In genomic region chr1:75290582-75290981, GRCm38 (mm10) we compare ENCODE assay signal across 10 mouse cellular contexts. TPM values are rescaled to one million over a fixed set of nuclear protein-coding genes. Genes with fewer than 3 reads are reported as not detected.
DNase-seq lines count a peak whose midpoint lies in the region; ATAC-seq and TF ChIP-seq lines count a peak whose summit lies in the region.
"Had no signal": no experiment of that assay in that cellular context is flagged by ENCODE, and none has a peak within 500 bp of the region (broad histone marks: within the 10 kb centered on the region; RNA-seq: fewer than 3 reads in every experiment).

No protein-coding gene starts in this region.

- no peaks in the 10 kb centered on the region for H3K27me3 ChIP-seq in kidney, embryonic 16.5 days (ENCODE audit: insufficient read depth, low read length)
- no peaks in the 10 kb centered on the region for H3K27me3 ChIP-seq in hindbrain, postnatal 0 days (ENCODE audit: insufficient read depth, low read length)
- H3K27me3 ChIP-seq in neural tube, embryonic 15.5 days (replicated peaks): no peaks in the 10 kb centered on the region
- H3K27me3 ChIP-seq: embryonic facial prominence, embryonic 13.5 days had no signal

- intact Hi-C loops in gastrocnemius, postnatal 14 days (cut with DNase I; ENCODE audit: low total_unique reads): no loop called here

- peak; percentile 69 for TF ChIP-seq CTCF in hindbrain, postnatal 0 days (IDR thresholded peaks at IDR 0.05; ENCODE audit: low read depth)

- no peak overlapping the region for H3K27ac ChIP-seq in kidney, embryonic 16.5 days (ENCODE audit: low read length)
- peak overlapping the region; percentile 70 for H3K27ac ChIP-seq in hindbrain, postnatal 0 days
- H3K27ac ChIP-seq in neural tube, embryonic 15.5 days (replicated peaks): peak overlapping the region; percentile 89
- H3K27ac ChIP-seq: embryonic facial prominence, embryonic 13.5 days had no signal

- H3K36me3 ChIP-seq in kidney, embryonic 16.5 days (ENCODE audit: insufficient read depth, low read length): no peaks in the 10 kb centered on the region
- H3K36me3 ChIP-seq in hindbrain, postnatal 0 days (ENCODE audit: insufficient read depth, low read length): no peaks in the 10 kb centered on the region
- no peaks in the 10 kb centered on the region for H3K36me3 ChIP-seq in neural tube, embryonic 15.5 days
- H3K36me3 ChIP-seq: embryonic facial prominence, embryonic 13.5 days had no signal

- no peak overlapping the region for H3K4me3 ChIP-seq in kidney, embryonic 16.5 days (ENCODE audit: low read length)
- H3K4me3 ChIP-seq in hindbrain, postnatal 0 days (ENCODE audit: low read length): no peak overlapping the region
- H3K4me3 ChIP-seq in neural tube, embryonic 15.5 days (replicated peaks): no peak overlapping the region
- H3K4me3 ChIP-seq: embryonic facial prominence, embryonic 13.5 days had no signal

- no peak overlapping the region for H3K9ac ChIP-seq in kidney, embryonic 16.5 days (replicated peaks; ENCODE audit: low read length)
- no peak overlapping the region for H3K9ac ChIP-seq in hindbrain, postnatal 0 days (replicated peaks; ENCODE audit: low read length)
- H3K9ac ChIP-seq in neural tube, embryonic 15.5 days (replicated peaks): no peak overlapping the region
- H3K9ac ChIP-seq: embryonic facial prominence, embryonic 13.5 days had no signal

- no peaks in the 10 kb centered on the region; the same call in 1 of the 2 replicates for H3K4me1 ChIP-seq in kidney, embryonic 16.5 days (ENCODE audit: insufficient read depth, low read length)
- 0 out of 2 replicates have a peak, but pooled peaks cover 11% of the 10 kb centered on the region for H3K4me1 ChIP-seq in hindbrain, postnatal 0 days (ENCODE audit: insufficient read depth, low read length)
- H3K4me1 ChIP-seq in neural tube, embryonic 15.5 days: peaks cover 32% of the 10 kb centered on the region

- no peaks in the 10 kb centered on the region for H3K9me3 ChIP-seq in kidney, embryonic 16.5 days (ENCODE audit: low read length)
- H3K9me3 ChIP-seq in hindbrain, postnatal 0 days (ENCODE audit: low read length): no peaks in the 10 kb centered on the region
- no peaks in the 10 kb centered on the region for H3K9me3 ChIP-seq in neural tube, embryonic 15.5 days (replicated peaks)
- H3K9me3 ChIP-seq: embryonic facial prominence, embryonic 13.5 days had no signal

- H3K4me2 ChIP-seq in kidney, embryonic 16.5 days (replicated peaks; ENCODE audit: low read depth, low read length): no peak overlapping the region
- no peak overlapping the region for H3K4me2 ChIP-seq in hindbrain, postnatal 0 days (ENCODE audit: low read depth, low read length)
- H3K4me2 ChIP-seq in neural tube, embryonic 15.5 days: no peak overlapping the region
- H3K4me2 ChIP-seq: embryonic facial prominence, embryonic 13.5 days had no signal

- DNase-seq in kidney, postnatal 14 days: peak; percentile 37
- peak; percentile 80 for DNase-seq in MN1 (ENCODE audit: low spot score)
- DNase-seq in cerebellum, adult 9-11 months: peak; percentile 54
- DNase-seq in hindbrain, postnatal 0 days (ENCODE audit: low spot score): peak; percentile 82
- no peak for DNase-seq in testis, postnatal 14 days (ENCODE audit: low spot score)
- no peak for DNase-seq in gastrocnemius, postnatal 14 days

- ATAC-seq in kidney, embryonic 16.5 days (ENCODE audit: low FRiP score, low TSS enrichment): no peak
- ATAC-seq in hindbrain, postnatal 0 days: peak; percentile 28
- peak; percentile 36 for ATAC-seq in neural tube, embryonic 15.5 days (ENCODE audit: low FRiP score)

RNA-seq across cellular contexts. Expression of gene Resp18, which starts 12.4 kb away (rescaled TPM):
- polyA plus RNA-seq in kidney, embryonic 16.5 days (2015; fragmentation: Nextera tagmentation; extraction: Ambion mirVana): 1.0 and 3.0 TPM in 2 replicates
- 257 and 298 TPM in 2 replicates for total RNA-seq in hindbrain, postnatal 0 days (2014; rRNA removed)
- 394 and 396 TPM in 2 replicates for polyA plus RNA-seq in hindbrain, postnatal 0 days (2015; fragmentation: Nextera tagmentation; extraction: Ambion mirVana)
- polyA plus RNA-seq in neural tube, embryonic 15.5 days (2015; fragmentation: Nextera tagmentation; extraction: Ambion mirVana): 241 and 302 TPM in 2 replicates
- total RNA-seq in gastrocnemius, postnatal 14 days (2021): not detected

RNA-seq across cellular contexts. Expression of gene Ptprn, which starts 26.3 kb away (rescaled TPM):
- polyA plus RNA-seq in kidney, embryonic 16.5 days (2015; fragmentation: Nextera tagmentation; extraction: Ambion mirVana): 0.54 and 0.87 TPM in 2 replicates
- 120 and 132 TPM in 2 replicates for total RNA-seq in hindbrain, postnatal 0 days (2014; rRNA removed)
- polyA plus RNA-seq in hindbrain, postnatal 0 days (2015; fragmentation: Nextera tagmentation; extraction: Ambion mirVana): 46.0 and 48.3 TPM in 2 replicates
- 25.6 and 32.4 TPM in 2 replicates for polyA plus RNA-seq in neural tube, embryonic 15.5 days (2015; fragmentation: Nextera tagmentation; extraction: Ambion mirVana)
- total RNA-seq in gastrocnemius, postnatal 14 days (2021): under 1 TPM; 0.08 to 0.13 TPM

RNA-seq across cellular contexts. Expression of gene Dnpep, which starts 27.2 kb away (rescaled TPM):
- 168 and 184 TPM in 2 replicates for polyA plus RNA-seq in kidney, embryonic 16.5 days (2015; fragmentation: Nextera tagmentation; extraction: Ambion mirVana)
- total RNA-seq in hindbrain, postnatal 0 days (2014; rRNA removed): 143 and 175 TPM in 2 replicates
- 120 and 131 TPM in 2 replicates for polyA plus RNA-seq in hindbrain, postnatal 0 days (2015; fragmentation: Nextera tagmentation; extraction: Ambion mirVana)
- polyA plus RNA-seq in neural tube, embryonic 15.5 days (2015; fragmentation: Nextera tagmentation; extraction: Ambion mirVana): 145 and 154 TPM in 2 replicates
- 10 to 100 TPM; 52.7 to 54.6 TPM for total RNA-seq in gastrocnemius, postnatal 14 days (2021)

RNA-seq across cellular contexts. Expression of gene Dnajb2, which starts 54.4 kb away (rescaled TPM):
- polyA plus RNA-seq in kidney, embryonic 16.5 days (2015; fragmentation: Nextera tagmentation; extraction: Ambion mirVana): 41.3 and 45.7 TPM in 2 replicates
- 33.3 and 48.0 TPM in 2 replicates for total RNA-seq in hindbrain, postnatal 0 days (2014; rRNA removed)
- 62.6 and 64.5 TPM in 2 replicates for polyA plus RNA-seq in hindbrain, postnatal 0 days (2015; fragmentation: Nextera tagmentation; extraction: Ambion mirVana)
- polyA plus RNA-seq in neural tube, embryonic 15.5 days (2015; fragmentation: Nextera tagmentation; extraction: Ambion mirVana): 72.1 and 90.7 TPM in 2 replicates
- 10 to 100 TPM; 32.4 to 33.2 TPM for total RNA-seq in gastrocnemius, postnatal 14 days (2021)

RNA-seq across cellular contexts. Expression of gene A630095N17Rik, which starts 58.7 kb away (rescaled TPM):
- polyA plus RNA-seq in kidney, embryonic 16.5 days (2015; fragmentation: Nextera tagmentation; extraction: Ambion mirVana): not detected in 2 replicates
- total RNA-seq in hindbrain, postnatal 0 days (2014; rRNA removed): not detected in 2 replicates
- polyA plus RNA-seq in hindbrain, postnatal 0 days (2015; fragmentation: Nextera tagmentation; extraction: Ambion mirVana): 0.29 and 0.31 TPM in 2 replicates
- 0.29 TPM in 1 of 2 replicates, not detected in the other for polyA plus RNA-seq in neural tube, embryonic 15.5 days (2015; fragmentation: Nextera tagmentation; extraction: Ambion mirVana)
- not detected for total RNA-seq in gastrocnemius, postnatal 14 days (2021)
- total RNA-seq: layer of hippocampus, postnatal 25 days had no signal
- polyA plus RNA-seq: embryonic facial prominence, embryonic 13.5 days had no signal

Comparison
In these comparisons a context has a peak if more than half of its experiments do, and no peak if none do; other contexts are left out.
1. DNase-seq: peak in kidney, postnatal 14 days (single experiment), MN1 (single experiment), cerebellum, adult 9-11 months (single experiment) and hindbrain, postnatal 0 days (single experiment); none in testis, postnatal 14 days (single experiment) and gastrocnemius, postnatal 14 days (single experiment).
2. RNA of gene Resp18, which starts 12.4 kb away (polyA plus RNA-seq): 394 to 396 TPM in hindbrain, postnatal 0 days and 241 to 302 TPM in neural tube, embryonic 15.5 days; 1.0 to 3.0 TPM in kidney, embryonic 16.5 days; every median in the first group is over 10 times any median in the second.
3. RNA of gene Ptprn, which starts 26.3 kb away (polyA plus RNA-seq): 46.0 to 48.3 TPM in hindbrain, postnatal 0 days and 25.6 to 32.4 TPM in neural tube, embryonic 15.5 days; 0.54 to 0.87 TPM in kidney, embryonic 16.5 days; every median in the first group is over 10 times any median in the second.